Mouse (Mus musculus): ENCODE results near the gene Mars2. TPM values are rescaled to one million over a fixed set of nuclear protein-coding genes. Genes with fewer than 3 reads are reported as not detected.

The Mars2 gene
- polyA plus RNA-seq (2014; fragmentation: Nextera tagmentation; extraction: Ambion mirVana) = 4.0 TPM in 2 replicates

DNA sequence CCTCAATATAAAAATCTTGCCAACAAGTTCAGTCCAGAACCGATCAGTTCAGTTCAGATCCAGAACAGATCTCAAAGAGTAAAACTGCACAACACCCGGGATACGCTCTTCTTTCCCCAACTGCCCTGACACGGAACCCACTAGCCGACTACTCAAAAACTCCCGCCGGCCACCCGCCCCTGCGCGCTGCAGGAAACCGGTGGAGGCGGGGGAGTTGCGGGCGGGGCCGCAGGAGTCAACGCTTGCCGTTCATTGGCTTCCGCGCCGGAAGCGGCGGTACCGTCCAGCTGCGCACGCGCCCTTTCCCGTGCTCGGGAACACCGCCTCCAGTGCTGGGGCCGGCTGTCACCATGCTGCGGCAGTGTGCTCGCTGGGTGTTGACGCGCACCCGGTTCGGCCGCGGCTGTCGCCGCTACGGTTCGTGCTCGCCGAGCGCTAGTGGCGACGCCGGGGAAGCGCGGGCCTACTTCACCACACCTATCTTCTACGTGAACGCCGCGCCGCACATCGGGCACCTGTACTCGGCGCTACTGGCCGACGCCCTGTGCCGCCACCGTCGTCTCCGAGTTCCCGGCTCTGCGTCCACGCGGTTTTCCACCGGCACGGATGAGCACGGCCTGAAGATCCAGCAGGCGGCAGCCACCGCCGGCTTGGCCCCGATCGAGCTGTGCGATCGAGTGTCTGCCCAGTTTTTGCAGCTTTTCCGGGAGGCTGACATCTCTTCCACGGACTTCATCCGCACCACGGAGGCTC, at the start of gene Mars2:
Gene Mars2, plus strand, starts transcription at position 288 of the 753 bp plus-strand sequence.
- Histone ChIP-seq H3K27ac (ENCODE audit: low read depth, low read length) (peak within 1 kb of the TSS; percentile 86), H3K4me3 (ENCODE audit: low read depth, low read length) (peak within 1 kb of the TSS; percentile 83), H3K36me3 (ENCODE audit: control insufficient read depth, insufficient read depth, low read length) (no peaks in the 10 kb centered on the region), H3K4me2 (ENCODE audit: low read depth, low read length) (peak within 1 kb of the TSS; percentile 100), H3K4me1 (ENCODE audit: control insufficient read depth, insufficient read depth, low read length) (peaks cover 20% of the 10 kb centered on the region), H3K27me3 (ENCODE audit: control insufficient read depth, insufficient read depth, low read length) (no peaks in the 10 kb centered on the region), H3K9me3 (ENCODE audit: control insufficient read depth, low read length) (no peaks in the 10 kb centered on the region), H3K9ac (replicated peaks; ENCODE audit: low read depth, low read length) (peak within 1 kb of the TSS; percentile 73)
- peak; percentile 99 for ATAC-seq (ENCODE audit: low read depth)
- under 1% methylated on average over 82 of the region's 82 CpGs for WGBS

DNA sequence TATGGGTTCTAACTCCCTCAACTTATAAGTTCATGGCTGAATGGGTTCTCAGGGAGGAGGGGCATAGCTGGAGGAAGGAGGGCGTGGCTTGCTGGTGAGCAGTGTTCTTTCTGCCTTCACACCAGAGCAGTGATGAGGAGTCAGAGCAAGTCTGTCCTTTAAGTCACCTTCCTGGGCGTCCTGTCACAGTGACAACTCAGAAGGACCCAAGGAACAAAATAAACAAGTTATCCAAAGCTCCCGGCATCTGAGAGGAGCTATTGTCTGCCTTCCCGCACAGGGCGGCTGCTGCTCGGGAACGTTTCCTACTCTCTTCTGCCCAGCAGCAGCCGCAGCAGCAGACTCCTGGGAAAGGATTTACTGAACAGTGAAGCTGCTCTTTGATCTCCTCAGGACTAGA, 45.0 kb upstream of the Mars2 start:
- H3K9me3 ChIP-seq (ENCODE audit: control insufficient read depth, low read length) = no peaks in the 10 kb centered on the region
- WGBS = 42% methylated on average over 8 of the region's 8 CpGs
- H3K4me3 ChIP-seq (ENCODE audit: low read depth, low read length) = peak overlapping the region; percentile 3; the same call in 1 of the 2 replicates
- H3K27me3 ChIP-seq (ENCODE audit: control insufficient read depth, insufficient read depth, low read length) = no peaks in the 10 kb centered on the region
- peaks cover 4% of the 10 kb centered on the region; the same call in 1 of the 2 replicates for H3K4me1 ChIP-seq (ENCODE audit: control insufficient read depth, insufficient read depth, low read length)
- no peak overlapping the region for H3K9ac ChIP-seq (replicated peaks; ENCODE audit: low read depth, low read length)
- no peak overlapping the region for H3K27ac ChIP-seq (ENCODE audit: low read depth, low read length)
- no peaks in the 10 kb centered on the region for H3K36me3 ChIP-seq (ENCODE audit: control insufficient read depth, insufficient read depth, low read length)
- ATAC-seq (ENCODE audit: low read depth) = peak; percentile 35; the same call in 1 of the 2 replicates
- peak overlapping the region; percentile 21; the same call in 1 of the 2 replicates for H3K4me2 ChIP-seq (ENCODE audit: low read depth, low read length)

GRCm38 (mm10) chr1:55192824-55193223, 44.2 kb upstream of the Mars2 start:
- WGBS = 51% methylated on average over 3 of the region's 3 CpGs
- Histone ChIP-seq H3K4me2 (ENCODE audit: low read depth, low read length) (no peak overlapping the region), H3K4me1 (ENCODE audit: control insufficient read depth, insufficient read depth, low read length) (peaks cover 4% of the 10 kb centered on the region; the same call in 1 of the 2 replicates), H3K27me3 (ENCODE audit: control insufficient read depth, insufficient read depth, low read length) (no peaks in the 10 kb centered on the region), H3K36me3 (ENCODE audit: control insufficient read depth, insufficient read depth, low read length) (no peaks in the 10 kb centered on the region), H3K9ac (replicated peaks; ENCODE audit: low read depth, low read length) (no peak overlapping the region), H3K9me3 (ENCODE audit: control insufficient read depth, low read length) (no peaks in the 10 kb centered on the region), H3K27ac (ENCODE audit: low read depth, low read length) (no peak overlapping the region), H3K4me3 (ENCODE audit: low read depth, low read length) (no peak overlapping the region)
- no peak for ATAC-seq (ENCODE audit: low read depth)

- Histone ChIP-seq H3K27ac (ENCODE audit: low read depth, low read length) (no peak overlapping the region), H3K4me3 (ENCODE audit: low read depth, low read length) (no peak overlapping the region), H3K36me3 (ENCODE audit: control insufficient read depth, insufficient read depth, low read length) (no peaks in the 10 kb centered on the region), H3K9me3 (ENCODE audit: control insufficient read depth, low read length) (no peaks in the 10 kb centered on the region), H3K4me2 (ENCODE audit: low read depth, low read length) (no peak overlapping the region), H3K4me1 (ENCODE audit: control insufficient read depth, insufficient read depth, low read length) (peaks cover 4% of the 10 kb centered on the region; the same call in 1 of the 2 replicates), H3K27me3 (ENCODE audit: control insufficient read depth, insufficient read depth, low read length) (no peaks in the 10 kb centered on the region), H3K9ac (replicated peaks; ENCODE audit: low read depth, low read length) (no peak overlapping the region)
- ATAC-seq (ENCODE audit: low read depth) = 0 out of 2 replicates have a peak, but pooled peaks have one; percentile 32
- WGBS = 31% methylated on average over 2 of the region's 2 CpGs
These were observed 43.7 kb upstream of the Mars2 start for GRCm38 (mm10) chr1:55193316-55193715.

DNA sequence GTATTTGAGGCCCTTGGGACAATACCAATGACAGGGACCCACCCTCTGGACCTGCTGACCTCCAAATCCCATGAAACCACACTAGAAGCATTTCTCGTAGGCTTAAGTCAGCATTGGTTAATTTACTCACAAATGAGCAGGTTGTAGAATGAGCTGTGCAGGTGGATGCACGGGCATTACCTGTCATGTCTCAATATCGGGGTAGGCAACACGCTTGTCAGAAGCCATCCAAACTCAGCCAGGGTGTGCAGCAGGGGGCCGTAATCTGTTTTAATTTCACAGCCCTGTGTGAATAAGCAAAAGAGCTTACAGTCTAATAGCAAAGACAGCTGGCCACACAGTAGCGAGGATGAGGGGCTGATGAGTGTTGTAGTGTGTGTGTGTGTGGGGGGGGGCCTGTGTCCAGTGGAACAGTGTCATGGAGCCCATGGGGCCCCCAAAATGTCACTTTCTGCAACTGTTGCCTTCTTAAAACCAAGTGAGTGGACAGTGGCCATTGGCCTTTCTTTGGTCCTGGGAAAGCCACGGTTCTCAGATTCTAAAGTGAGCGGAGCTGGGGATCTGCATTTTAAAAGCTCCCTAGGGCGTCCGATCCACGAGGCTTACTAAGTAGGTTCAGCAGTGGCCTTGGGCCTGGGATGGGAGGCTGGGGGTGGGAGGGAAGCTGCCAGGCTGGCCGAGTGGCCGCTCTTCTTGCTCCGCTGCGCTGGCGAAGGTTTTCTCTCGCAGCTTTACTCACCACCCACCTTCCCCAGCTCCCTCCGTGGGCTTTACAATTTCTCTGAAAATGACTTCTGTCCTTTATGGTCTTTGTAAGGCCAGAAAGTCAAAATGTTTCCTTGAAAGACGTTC, 42.7 kb upstream of the Mars2 start:
- Histone ChIP-seq H3K27ac (ENCODE audit: low read depth, low read length) (no peak overlapping the region), H3K9me3 (ENCODE audit: control insufficient read depth, low read length) (no peaks in the 10 kb centered on the region), H3K4me3 (ENCODE audit: low read depth, low read length) (no peak overlapping the region), H3K4me1 (ENCODE audit: control insufficient read depth, insufficient read depth, low read length) (peaks cover 4% of the 10 kb centered on the region; the same call in 1 of the 2 replicates), H3K9ac (replicated peaks; ENCODE audit: low read depth, low read length) (no peak overlapping the region; the same call in 1 of the 2 replicates), H3K4me2 (ENCODE audit: low read depth, low read length) (no peak overlapping the region), H3K36me3 (ENCODE audit: control insufficient read depth, insufficient read depth, low read length) (no peaks in the 10 kb centered on the region), H3K27me3 (ENCODE audit: control insufficient read depth, insufficient read depth, low read length) (no peaks in the 10 kb centered on the region)
- no peak for ATAC-seq (ENCODE audit: low read depth)
- 35% methylated on average over 19 of the region's 19 CpGs for WGBS

DNA sequence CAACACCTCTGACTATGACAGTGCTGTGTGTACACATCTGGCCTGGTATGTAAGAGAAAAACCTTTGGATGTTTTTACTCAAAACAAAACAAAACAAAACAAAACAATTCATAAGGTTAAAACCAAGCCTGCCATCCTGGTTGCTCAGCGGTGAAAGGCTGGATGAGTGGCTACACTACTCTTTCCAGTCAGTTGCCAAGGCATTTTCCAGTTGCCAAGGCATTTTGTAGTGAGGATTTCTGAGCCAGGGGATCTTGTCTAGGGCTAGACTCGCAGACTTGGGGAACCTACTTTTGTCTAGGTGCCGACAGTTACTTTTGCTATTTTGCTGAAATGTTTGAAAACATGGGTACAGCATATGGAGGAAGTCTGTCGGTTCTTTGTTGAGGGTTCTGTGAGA, 42.0 kb upstream of the Mars2 start:
- H3K4me3 ChIP-seq (ENCODE audit: low read depth, low read length) = no peak overlapping the region
- no peak overlapping the region for H3K4me2 ChIP-seq (ENCODE audit: low read depth, low read length)
- no peaks in the 10 kb centered on the region for H3K27me3 ChIP-seq (ENCODE audit: control insufficient read depth, insufficient read depth, low read length)
- H3K27ac ChIP-seq (ENCODE audit: low read depth, low read length) = no peak overlapping the region
- H3K36me3 ChIP-seq (ENCODE audit: control insufficient read depth, insufficient read depth, low read length) = no peaks in the 10 kb centered on the region
- WGBS = 66% methylated on average over 4 of the region's 4 CpGs
- H3K9me3 ChIP-seq (ENCODE audit: control insufficient read depth, low read length) = no peaks in the 10 kb centered on the region
- no peak for ATAC-seq (ENCODE audit: low read depth)
- H3K9ac ChIP-seq (replicated peaks; ENCODE audit: low read depth, low read length) = no peak overlapping the region
- H3K4me1 ChIP-seq (ENCODE audit: control insufficient read depth, insufficient read depth, low read length) = peaks cover 4% of the 10 kb centered on the region; the same call in 1 of the 2 replicates

DNA sequence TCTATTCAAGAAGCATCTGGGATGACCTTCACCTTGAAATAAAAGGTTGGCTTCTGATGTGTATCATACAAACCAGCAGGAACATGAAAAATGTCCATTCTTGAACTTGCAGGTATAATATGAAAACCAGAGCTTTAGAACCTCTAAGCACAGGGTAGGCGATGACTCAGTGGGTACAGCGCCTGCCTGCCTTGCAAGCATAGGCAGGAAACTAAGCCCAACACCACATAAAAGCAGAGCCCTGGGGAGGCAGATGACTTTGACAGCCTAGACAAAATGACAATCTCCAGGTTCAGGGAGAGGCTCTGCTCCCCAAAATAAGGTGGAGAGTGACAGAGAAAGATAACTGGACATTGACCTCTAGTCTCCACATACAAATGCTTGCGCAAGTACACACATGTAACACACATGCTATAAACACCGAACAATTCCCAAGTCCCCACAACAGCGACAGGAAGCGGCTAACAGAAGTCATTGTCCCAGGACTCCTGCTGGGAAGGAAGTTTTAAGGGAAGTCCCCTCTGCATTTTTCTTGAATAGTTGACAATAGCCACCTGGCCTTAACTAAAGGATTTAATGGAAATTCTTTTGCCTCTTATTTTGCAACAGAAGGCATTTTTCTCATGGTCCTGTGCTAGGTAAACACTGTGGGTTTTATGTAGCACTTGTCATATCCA, 40.5 kb upstream of the Mars2 start:
- Histone ChIP-seq H3K4me1 (ENCODE audit: control insufficient read depth, insufficient read depth, low read length) (peaks cover 4% of the 10 kb centered on the region; the same call in 1 of the 2 replicates), H3K27ac (ENCODE audit: low read depth, low read length) (no peak overlapping the region), H3K27me3 (ENCODE audit: control insufficient read depth, insufficient read depth, low read length) (no peaks in the 10 kb centered on the region), H3K36me3 (ENCODE audit: control insufficient read depth, insufficient read depth, low read length) (no peaks in the 10 kb centered on the region), H3K9me3 (ENCODE audit: control insufficient read depth, low read length) (no peaks in the 10 kb centered on the region), H3K4me2 (ENCODE audit: low read depth, low read length) (no peak overlapping the region), H3K9ac (replicated peaks; ENCODE audit: low read depth, low read length) (no peak overlapping the region), H3K4me3 (ENCODE audit: low read depth, low read length) (no peak overlapping the region)
- no peak for ATAC-seq (ENCODE audit: low read depth)
- 48% methylated on average over 6 of the region's 6 CpGs for WGBS

DNA sequence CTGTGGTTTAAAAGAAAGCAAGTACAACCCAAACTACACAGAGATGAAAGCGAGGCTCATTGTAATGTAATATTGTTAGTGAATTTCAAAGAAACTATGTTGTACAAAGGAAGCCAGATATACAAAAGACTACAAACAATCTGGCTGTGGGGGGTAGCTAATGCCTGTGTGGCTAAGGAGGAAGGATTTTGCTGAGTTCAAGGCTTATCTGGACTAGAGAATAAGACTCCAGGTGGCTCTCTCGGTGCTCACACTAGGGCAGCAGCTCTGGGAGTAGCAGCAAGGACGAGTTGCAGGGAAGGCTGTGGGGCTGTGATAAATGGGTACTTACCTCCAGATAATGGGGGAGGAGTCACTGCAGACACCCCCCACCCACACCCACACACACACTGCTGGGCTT, 38.3 kb upstream of the Mars2 start:
- 16% methylated on average over 3 of the region's 3 CpGs for WGBS
- Histone ChIP-seq H3K27me3 (ENCODE audit: control insufficient read depth, insufficient read depth, low read length) (no peaks in the 10 kb centered on the region), H3K27ac (ENCODE audit: low read depth, low read length) (no peak overlapping the region), H3K4me3 (ENCODE audit: low read depth, low read length) (no peak overlapping the region), H3K36me3 (ENCODE audit: control insufficient read depth, insufficient read depth, low read length) (no peaks in the 10 kb centered on the region), H3K9me3 (ENCODE audit: control insufficient read depth, low read length) (no peaks in the 10 kb centered on the region), H3K4me2 (ENCODE audit: low read depth, low read length) (no peak overlapping the region), H3K4me1 (ENCODE audit: control insufficient read depth, insufficient read depth, low read length) (peaks cover 4% of the 10 kb centered on the region; the same call in 1 of the 2 replicates), H3K9ac (replicated peaks; ENCODE audit: low read depth, low read length) (no peak overlapping the region)
- no peak for ATAC-seq (ENCODE audit: low read depth)
